Mouse (Mus musculus) frontal cortex, postnatal 25 days (tissue): ENCODE data around the gene Tsks.
A peak's percentile ranks its signal among the peaks of the same experiment; 100 is the strongest.

Experiments
- DNase-seq, 2 experiments: peaks; one replicate each; pipeline ENCODE4 v3.0.0; 2022; ENCODE audit warnings: low spot score in 2 of 2

Gene Tsks

DNA sequence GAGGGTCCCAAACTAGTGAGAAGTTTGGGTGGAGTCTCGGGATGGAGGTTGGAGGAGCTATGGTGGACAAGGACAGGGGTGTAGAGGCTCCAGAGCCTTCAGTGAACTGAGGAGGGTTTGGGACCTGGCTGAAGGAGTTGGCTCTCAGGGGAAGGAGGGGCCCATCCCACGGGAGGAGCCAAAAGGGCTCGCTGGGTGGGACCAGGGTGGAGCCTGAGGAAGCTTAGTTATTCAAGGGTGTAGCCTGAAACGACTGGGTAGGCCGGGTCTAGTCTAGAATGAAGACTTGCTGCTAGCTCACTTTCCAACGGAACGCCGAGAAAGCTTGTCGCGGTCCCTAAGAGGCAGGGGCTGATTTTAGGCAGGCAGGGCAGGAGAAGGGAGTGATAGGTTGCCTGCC, 9.0 kb downstream of the Tsks start:
- DNase-seq, result no peak

- DNase-seq, result peak; percentile 57 to 73
Measured at GRCm38 (mm10) chr7:44952611-44953306, 9.8 kb downstream of the Tsks start.

DNA sequence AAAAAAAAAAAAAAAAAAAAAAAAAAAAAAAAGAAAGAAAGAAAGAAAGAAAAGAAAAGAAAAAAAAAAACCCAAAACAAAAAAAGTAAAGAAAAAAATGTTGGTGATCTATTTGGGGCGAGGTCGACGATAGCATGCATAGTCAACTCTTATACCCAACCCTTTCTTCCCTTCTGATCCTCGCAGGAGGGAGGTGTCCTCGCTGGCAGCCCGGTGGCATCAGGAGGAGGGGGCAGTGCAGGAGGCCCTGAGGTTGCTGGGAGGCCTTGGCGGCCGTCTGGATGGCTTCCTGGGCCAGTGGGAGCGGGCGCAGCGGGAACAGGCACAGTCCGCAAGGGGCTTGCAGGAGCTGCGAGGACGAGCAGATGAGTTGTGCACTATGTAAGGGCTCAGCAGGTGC, 10.6 kb downstream of the Tsks start:
- no peak for DNase-seq

GRCm38 (mm10) chr7:44954091-44954885, 11.3 kb downstream of the Tsks start:
- no peak for DNase-seq

- no peak for DNase-seq
Measured at GRCm38 (mm10) chr7:44955628-44956027, 12.6 kb downstream of the Tsks start.

GRCm38 (mm10) chr7:44956266-44956665, 13.3 kb downstream of the Tsks start:
- no peak for DNase-seq

DNA sequence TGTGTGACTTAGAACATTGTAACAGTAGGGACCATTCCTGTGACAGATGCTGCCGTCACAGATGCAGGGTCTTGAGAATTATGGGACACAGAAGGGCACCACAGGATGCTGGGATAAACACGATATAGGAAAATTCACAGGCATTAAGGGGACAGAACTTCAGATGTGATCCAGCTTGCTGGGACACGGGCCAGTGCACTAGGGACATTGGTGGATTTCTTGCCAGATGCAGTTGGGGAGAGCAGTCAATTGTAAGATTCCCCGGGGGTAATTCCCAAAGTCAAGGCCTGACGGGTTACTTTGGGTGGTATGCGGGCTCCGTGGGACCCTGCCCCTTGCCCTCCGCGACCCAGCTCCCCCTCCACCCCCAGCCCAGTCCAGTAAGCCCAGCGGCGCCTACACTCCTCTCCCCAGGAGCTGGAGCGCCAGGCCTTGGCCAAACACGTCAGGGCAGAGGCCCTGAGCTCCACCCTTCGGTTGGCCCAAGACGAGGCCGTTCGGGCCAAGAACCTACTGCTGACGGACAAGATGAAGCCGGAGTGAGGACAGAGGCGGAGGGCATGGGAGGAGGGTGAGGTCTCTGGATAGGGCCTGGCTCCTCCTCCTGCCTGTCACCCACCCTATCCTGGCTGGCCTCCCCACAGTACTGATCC, 14.3 kb downstream of the Tsks start:
- no peak for DNase-seq

DNA sequence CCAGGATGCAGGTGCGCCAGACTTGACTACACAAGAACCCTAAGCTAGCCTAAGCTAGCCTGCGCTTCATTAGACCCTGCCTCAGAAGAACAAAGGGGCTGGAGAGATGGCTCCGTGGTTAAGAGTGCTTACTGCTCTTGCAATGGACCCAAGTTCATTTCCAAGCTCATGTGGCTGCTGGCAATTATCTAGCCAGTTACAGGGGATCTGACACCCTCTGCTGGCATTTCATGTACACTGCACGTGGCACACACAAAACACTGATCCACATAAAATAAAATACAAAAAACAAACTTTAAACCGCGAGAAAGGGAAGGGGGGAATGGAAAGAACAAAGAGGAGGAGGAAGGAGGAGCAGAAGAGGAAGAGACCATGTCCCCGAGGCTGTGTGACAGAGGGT, 15.2 kb downstream of the Tsks start:
- no peak for DNase-seq

GRCm38 (mm10) chr7:44959281-44959680, 16.3 kb downstream of the Tsks start:
- DNase-seq, result no peak

GRCm38 (mm10) chr7:44959874-44960511, 17.0 kb downstream of the Tsks start:
- DNase-seq, result no peak

GRCm38 (mm10) chr7:44960512-44960910, 17.5 kb downstream of the Tsks start:
- DNase-seq, result no peak

DNA sequence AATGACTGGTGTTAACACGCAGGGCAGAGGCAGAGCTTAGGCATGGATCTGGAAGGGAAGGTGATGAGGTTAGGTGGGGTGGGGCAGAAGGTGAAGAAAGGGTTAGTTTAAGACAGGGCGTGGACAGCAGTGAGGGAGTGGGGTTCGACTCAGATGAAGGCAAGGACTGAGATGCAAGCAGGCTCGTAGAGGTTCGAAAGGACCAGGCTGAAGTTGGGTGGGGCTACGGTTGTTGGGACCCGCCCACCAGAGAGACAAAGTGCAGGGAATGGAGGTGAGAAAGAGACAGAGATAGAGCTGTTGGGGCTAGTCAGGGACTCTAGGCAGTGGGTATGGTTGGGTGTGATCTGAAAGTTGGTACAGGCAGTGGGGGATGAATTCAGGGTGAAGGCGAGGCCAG, 19.3 kb downstream of the Tsks start:
- DNase-seq, result no peak

DNA sequence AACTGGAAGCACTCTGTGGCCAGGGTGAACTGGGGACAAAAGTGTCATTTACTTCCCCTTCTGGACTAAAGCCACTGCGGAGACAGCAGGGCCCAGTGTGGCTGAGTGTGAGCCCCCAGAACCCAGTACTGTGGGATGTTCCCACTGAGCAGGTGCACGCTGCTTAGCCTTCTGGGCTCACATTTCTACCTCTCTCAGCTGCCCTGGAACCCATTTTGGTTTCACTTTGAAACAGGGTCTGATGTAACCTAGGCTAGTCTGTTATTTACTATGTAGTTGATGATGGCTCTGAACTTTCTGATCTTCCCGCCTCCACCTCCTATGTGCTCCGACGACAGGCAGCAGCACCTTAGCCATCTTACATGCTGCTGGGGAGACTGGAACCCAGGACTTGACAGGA, 19.8 kb downstream of the Tsks start:
- DNase-seq, result no peak

- no peak for DNase-seq
Measured at GRCm38 (mm10) chr7:44964990-44965389, 22.0 kb downstream of the Tsks start.

DNA sequence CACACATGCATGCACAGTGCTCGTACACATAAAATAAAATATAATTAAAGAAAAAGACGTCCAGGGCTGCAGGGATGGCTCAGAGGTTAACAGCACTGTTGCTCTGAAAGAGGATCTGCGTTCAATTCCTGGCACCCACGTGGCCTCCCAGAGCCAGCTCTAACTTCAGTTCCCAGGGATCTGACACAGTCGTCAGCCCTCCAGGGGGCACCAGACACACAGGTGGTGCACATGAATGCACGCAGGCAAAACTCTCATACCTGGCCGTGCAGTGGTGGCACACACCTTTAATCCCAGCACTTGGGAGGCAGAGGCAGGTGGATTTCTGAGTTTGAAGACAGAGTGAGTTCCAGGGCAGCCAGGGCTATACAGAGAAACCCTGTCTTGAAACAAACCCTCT, 23.0 kb downstream of the Tsks start:
- no peak for DNase-seq

- DNase-seq, result no peak
Measured at GRCm38 (mm10) chr7:44966638-44967037, 23.6 kb downstream of the Tsks start.

- DNase-seq, result peak; percentile 52 to 67
Measured at GRCm38 (mm10) chr7:44970231-44970691, 27.3 kb downstream of the Tsks start.

- DNase-seq, result no peak
Measured at GRCm38 (mm10) chr7:44971142-44971541, 28.1 kb downstream of the Tsks start.

GRCm38 (mm10) chr7:44973415-44974130, 30.6 kb downstream of the Tsks start:
- no peak for DNase-seq

DNA sequence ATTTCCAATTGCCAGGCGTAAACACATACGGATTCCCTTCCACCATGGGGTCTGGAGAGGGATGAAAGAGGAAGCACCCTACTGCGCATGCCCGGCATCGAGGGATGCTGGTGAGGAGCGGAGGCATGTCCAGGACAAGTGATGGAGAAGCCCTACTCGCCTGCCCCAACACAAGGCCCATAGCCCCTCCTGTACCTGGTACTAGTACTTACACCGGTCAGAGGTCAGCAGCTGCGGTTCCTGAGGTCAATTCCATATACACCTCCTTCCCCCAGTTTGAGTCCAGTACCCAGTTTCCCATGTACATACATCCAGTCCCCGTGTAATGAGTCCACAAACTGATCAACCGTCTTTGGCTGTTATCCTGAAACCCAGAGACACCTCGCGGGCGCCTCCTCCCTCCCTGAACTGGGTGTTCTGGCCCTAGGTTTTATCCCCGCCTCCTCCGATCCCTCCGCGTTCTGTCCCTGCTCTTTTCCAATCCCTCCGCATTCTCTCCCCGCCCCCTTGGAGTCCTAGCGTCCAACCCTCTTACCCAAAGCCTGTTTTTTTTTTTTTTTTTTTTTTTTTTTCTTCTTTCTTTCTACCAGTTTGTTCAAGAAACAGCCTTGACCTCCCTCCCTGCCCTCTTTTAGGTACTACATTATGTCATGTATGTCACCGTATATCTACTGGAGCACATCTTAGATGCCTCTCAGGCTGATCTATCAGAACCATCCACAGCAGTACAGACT, 31.5 kb downstream of the Tsks start, which contains the start of gene Cpt1c:
Gene Cpt1c, minus strand, starts transcription at position 469 of the 734 bp plus-strand sequence.
- peak; percentile 74 to 78 for DNase-seq

DNA sequence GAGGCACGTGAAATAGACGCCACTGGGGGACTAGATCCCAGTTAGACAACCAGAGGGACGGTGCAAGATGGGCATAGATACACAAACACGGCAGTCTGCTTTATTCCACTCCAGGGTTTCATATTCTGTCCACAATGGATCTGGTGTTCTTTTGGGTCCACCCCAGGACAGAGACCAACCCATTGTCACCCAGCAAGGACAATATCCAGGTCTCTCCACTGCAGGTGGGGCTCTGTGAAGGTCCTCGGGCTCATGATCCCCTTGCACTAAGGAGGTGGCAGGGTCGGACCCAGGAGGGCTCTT, 32.1 kb downstream of the Tsks start:
- no peak for DNase-seq
